Mouse (Mus musculus): ENCODE measurements around the gene Cdkal1.

Gene Cdkal1

GRCm38 (mm10) chr13:29264015-29264711 is 591.3 kb downstream of the Cdkal1 start:
- no peak for DNase-seq (ENCODE audit: low spot score in 2 of 2)

- no peak for DNase-seq (ENCODE audit: low spot score in 2 of 2)
Observed at GRCm38 (mm10) chr13:29262164-29262563, 593.3 kb downstream of the Cdkal1 start.

- no peak for DNase-seq (ENCODE audit: low spot score in 2 of 2)
Observed at GRCm38 (mm10) chr13:29248535-29248934, 606.9 kb downstream of the Cdkal1 start.

GRCm38 (mm10) chr13:29247800-29248199 is 607.7 kb downstream of the Cdkal1 start:
- no peak for DNase-seq (ENCODE audit: low spot score in 2 of 2)

GRCm38 (mm10) chr13:29235065-29235464 is 620.4 kb downstream of the Cdkal1 start:
- DNase-seq (ENCODE audit: low spot score in 2 of 2) = no peak

DNA sequence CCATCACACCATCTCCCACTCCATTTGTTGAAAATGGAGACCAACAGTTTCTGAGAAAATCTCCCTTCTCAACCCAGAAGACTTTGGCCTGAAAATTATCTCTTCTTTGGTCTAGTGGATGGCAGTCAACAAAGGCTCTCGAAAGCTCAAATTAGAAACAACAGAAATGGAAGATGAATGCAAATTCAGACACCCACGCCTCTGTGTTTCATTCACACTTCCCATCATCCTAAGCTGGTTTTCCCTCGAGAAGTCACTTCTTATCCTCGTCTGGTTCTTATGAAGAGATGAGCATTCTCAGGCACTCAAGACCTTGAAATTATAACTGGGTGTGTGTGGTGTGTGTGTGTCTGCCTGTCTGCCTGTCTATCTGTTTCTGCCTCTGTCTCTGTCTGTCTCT is 621.0 kb downstream of the Cdkal1 start:
- no peak for DNase-seq (ENCODE audit: low spot score in 2 of 2)

- DNase-seq (ENCODE audit: low spot score in 2 of 2) = no peak
Observed at GRCm38 (mm10) chr13:29233970-29234369, 621.5 kb downstream of the Cdkal1 start.

- DNase-seq (ENCODE audit: low spot score in 2 of 2) = no peak
Observed at GRCm38 (mm10) chr13:29232681-29233080, 622.8 kb downstream of the Cdkal1 start.

DNA sequence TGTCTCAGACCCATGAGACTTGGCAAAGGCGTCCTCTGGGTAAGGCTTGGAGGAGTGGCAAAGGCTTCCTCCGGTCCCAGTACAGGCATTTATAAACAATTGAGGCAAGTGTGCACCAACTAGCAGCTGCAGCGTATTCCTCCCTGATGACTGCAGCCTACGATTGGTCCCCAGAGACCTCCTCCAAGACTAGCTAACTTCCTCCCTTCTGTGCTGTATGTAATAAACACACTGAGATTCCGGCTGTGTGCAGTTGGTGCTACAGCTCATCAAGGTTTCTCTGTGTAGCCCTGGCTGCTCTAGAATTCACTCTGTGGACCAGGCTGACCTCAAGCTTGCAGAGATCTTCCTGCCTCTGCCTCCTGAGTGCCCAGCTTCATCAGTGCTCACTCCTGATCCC is 630.7 kb downstream of the Cdkal1 start:
- DNase-seq (ENCODE audit: low spot score in 2 of 2) = no peak

GRCm38 (mm10) chr13:29222261-29222838 is 633.1 kb downstream of the Cdkal1 start:
- no peak for DNase-seq (ENCODE audit: low spot score in 2 of 2)

- no peak for DNase-seq (ENCODE audit: low spot score in 2 of 2)
Observed at GRCm38 (mm10) chr13:29221646-29222045, 633.8 kb downstream of the Cdkal1 start.

DNA sequence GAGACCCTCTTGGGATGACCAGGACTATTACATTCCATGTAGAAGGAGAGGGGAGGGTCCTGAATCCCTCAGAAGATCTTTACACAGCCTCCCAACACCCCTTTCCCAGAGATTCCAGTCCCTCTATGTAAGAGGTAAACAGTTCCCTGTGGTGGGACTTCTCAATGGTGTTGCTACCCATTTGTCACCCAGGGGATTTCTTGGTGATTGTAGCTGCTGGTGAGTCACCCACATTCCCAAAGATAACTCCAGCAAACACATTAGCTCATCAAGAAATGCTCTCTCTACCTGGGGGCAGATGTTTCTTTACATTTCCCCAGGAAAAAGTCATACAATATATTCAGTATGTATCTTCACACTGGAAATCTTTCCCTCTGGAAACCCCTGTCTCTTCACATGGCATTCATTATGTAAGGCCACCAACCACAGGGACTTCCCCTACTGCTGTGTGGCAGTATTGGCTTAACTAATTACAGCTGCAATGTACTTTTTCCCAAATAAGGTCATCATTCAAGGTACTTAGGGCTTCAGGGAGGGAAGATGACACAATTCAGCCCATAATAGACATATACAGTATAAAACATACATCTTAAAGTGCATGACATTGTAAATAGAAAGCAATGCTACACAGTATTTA is 636.8 kb downstream of the Cdkal1 start:
- DNase-seq (ENCODE audit: low spot score in 2 of 2) = no peak

GRCm38 (mm10) chr13:29210159-29211021 is 645.1 kb downstream of the Cdkal1 start:
- DNase-seq (ENCODE audit: low spot score in 2 of 2) = no peak

- no peak for DNase-seq (ENCODE audit: low spot score in 2 of 2)
Observed at GRCm38 (mm10) chr13:29208749-29209148, 646.7 kb downstream of the Cdkal1 start.

DNA sequence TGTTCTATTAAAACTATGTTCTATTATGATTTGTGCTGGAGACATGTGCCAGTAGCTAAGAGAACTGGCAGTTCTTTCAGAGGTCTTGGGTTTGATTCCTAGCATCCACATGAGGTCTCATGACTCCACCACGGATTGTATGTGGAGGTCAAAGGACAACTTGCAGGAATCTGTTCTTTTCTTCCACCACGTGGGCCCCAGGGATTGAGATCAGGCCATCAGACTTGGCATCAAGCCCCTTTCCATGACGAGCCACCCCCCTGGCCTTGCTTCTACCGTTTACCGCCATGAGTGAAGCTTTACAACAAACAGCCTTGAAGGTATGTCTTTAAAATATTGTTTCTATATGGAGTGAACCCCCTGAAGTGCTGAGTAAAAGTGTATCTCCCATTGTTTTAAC is 651.6 kb downstream of the Cdkal1 start:
- DNase-seq (ENCODE audit: low spot score in 2 of 2) = no peak

DNA sequence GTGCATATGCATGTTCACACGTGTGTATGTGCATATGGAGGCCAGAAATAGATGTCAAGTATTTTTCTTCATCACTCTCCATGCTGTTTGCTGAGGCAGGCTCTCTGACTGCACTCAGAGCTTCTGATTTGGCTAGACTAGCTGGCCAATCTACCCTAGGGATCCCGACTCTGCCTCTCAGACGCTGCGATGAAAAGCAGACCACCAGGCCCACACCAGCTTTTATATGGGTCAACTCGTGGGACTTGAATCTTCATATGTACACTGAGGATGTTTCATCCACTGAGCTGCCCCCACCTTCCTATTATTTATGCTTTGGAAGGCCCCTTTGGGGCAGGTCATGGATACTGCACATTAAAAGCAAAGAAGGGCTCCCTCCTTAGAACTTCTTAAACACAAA is 652.0 kb downstream of the Cdkal1 start:
- no peak for DNase-seq (ENCODE audit: low spot score in 2 of 2)

DNA sequence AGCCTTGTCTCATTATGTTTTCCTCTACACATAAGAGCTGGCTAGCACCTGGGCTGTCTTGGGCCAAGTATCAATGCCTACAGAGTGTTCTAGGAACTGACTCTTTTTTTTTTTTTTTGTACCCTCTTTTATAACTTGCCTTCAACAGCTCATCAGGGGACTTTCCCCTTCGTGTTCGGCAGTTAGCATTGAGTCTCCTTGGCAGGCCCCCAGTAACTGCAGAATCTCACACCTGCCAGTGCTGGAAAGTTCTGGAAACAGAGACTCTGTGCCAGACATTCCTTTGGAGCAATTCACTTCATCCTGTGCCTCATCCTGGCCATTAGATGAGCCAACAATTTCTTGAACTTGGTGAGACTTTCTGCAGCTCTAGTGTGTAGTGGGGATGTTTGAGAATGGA is 652.9 kb downstream of the Cdkal1 start:
- DNase-seq (ENCODE audit: low spot score in 2 of 2) = no peak

DNA sequence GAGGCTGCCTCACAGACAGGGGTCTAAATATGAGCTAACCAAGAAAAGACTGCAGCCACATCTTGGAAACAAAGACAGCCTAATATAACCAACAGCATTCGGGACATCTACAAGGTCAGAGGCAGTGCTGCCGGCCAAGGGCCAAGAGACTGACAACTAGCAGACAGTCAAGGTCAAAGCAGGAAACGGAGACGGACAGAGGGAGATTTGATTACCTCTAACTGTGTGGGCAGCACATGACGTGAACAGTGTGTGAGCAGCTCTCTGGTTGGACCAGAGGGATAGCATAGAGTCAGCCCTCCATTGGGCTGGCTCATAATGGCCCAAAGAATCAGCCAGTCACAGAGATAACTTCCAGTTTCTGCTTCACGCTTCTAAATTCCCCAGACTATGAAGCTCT is 655.8 kb downstream of the Cdkal1 start:
- no peak for DNase-seq (ENCODE audit: low spot score in 2 of 2)

DNA sequence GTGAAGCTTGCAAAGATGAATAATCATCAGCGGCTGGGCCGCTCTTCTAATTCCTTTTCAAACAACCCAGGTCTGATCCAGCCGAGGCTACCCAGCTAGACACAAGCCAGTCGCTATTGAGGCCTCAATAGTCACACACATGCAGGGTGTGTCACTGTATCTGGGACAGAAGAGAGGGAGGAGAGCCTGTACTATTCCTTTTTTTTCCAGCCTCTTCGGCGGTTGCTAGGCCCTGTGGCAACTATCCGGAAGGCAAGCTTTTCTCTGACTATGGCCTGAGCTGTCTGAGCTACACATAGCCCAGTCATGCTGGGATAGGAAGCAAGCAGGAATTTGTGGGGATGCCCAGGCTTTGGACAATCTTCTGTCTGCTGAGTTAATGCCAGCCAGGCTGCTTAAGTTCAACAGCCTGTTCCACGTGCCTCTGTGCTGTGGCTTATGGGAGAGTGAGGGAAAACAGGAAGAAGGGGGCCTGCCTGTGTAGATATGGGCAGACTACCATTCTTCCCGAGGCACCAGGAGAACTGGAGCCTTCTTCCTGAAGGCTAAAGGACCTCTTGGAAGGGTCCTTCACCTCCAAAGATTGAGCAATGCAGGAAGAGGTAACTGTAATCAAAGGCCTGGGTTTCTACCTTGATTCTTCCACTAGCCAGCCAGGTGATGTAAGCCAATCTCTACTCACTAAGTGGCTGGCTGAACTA is 658.5 kb downstream of the Cdkal1 start:
- no peak for DNase-seq (ENCODE audit: low spot score in 2 of 2)

DNA sequence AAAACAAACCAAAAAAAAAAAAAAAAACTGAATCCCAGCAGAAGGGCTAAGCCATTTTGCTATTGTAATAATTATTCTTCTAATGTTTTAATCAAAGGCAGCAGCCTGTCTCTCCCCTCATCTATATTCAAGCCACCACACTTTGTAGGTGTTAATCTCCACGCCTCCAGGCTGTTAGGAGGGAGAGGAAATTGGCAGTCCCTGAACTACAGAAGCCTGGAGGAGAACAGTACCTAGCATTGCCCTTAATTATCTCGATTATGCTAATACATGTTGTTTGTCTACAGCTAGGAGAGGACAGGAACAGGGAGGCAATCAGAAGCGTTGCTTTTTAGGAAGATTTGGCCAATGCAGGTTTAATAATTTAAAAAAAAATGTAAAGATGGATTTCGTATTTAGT is 659.8 kb downstream of the Cdkal1 start:
- no peak for DNase-seq (ENCODE audit: low spot score in 2 of 2)

GRCm38 (mm10) chr13:29194946-29195345 is 660.5 kb downstream of the Cdkal1 start:
- DNase-seq (ENCODE audit: low spot score in 2 of 2) = no peak

GRCm38 (mm10) chr13:29192697-29193096 is 662.8 kb downstream of the Cdkal1 start:
- no peak for DNase-seq (ENCODE audit: low spot score in 2 of 2)
